Mouse (Mus musculus) neural tube, embryonic 13.5 days (tissue): ENCODE results near the gene Gas8. TPM values are rescaled to one million over a fixed set of nuclear protein-coding genes. Genes with fewer than 3 reads are reported as not detected.
A peak's percentile ranks its signal among the peaks of the same experiment; 100 is the strongest.

Experiments
- ATAC-seq: fragments of 200-750 bp; cut with Nextera tagmentation; 2 replicates; pipeline ENCODE4 v1.8.0; 2017; ENCODE audit warnings: low read depth, mild to moderate bottlenecking, moderate TSS enrichment, moderate library complexity
- H3K27ac ChIP-seq: fragments of 300-500 bp; sonication (generic); replicated peaks from 2 replicates; pipeline ENCODE4 v1.5.1; 2015; ENCODE audit warnings: moderate library complexity, mild to moderate bottlenecking, inconsistent platforms
- H3K27me3 ChIP-seq: fragments of 300-500 bp; sonication (generic); 2 replicates; pipeline ENCODE4 v1.6.1; 2015; ENCODE audit warnings: mild to moderate bottlenecking, inconsistent platforms
- H3K36me3 ChIP-seq: fragments of 300-500 bp; sonication (generic); 2 replicates; pipeline ENCODE4 v1.6.1; 2015; ENCODE audit warnings: mild to moderate bottlenecking, inconsistent platforms
- H3K4me1 ChIP-seq: fragments of 300-500 bp; sonication (generic); replicated peaks from 2 replicates; pipeline ENCODE4 v1.6.1; 2015; ENCODE audit warnings: inconsistent platforms
- H3K4me2 ChIP-seq: fragments of 300-500 bp; sonication (generic); 2 replicates; pipeline ENCODE4 v1.6.1; 2015; ENCODE audit warnings: inconsistent platforms, mild to moderate bottlenecking, moderate library complexity
- H3K4me3 ChIP-seq: fragments of 300-500 bp; sonication (generic); 2 replicates; pipeline ENCODE4 v1.5.1; 2015; ENCODE audit warnings: mild to moderate bottlenecking, inconsistent platforms
- H3K9ac ChIP-seq: fragments of 300-500 bp; sonication (generic); 2 replicates; pipeline ENCODE4 v1.6.1; 2015; ENCODE audit warnings: moderate library complexity, mild to moderate bottlenecking, inconsistent platforms
- H3K9me3 ChIP-seq: fragments of 300-500 bp; sonication (generic); 2 replicates; pipeline ENCODE4 v1.6.1; 2016; ENCODE audit warnings: inconsistent platforms
- WGBS: fragments of 180-500 bp; shearing (Covaris S2); methylation state at CpG from one replicate; pipeline ENCODE4 v1.1.7; 2015; 5-methylcytosine and 5-hydroxymethylcytosine counted together
- polyA plus RNA-seq: library from polyadenylated mRNA; unstranded; fragments of >200 nt; fragmentation: Nextera tagmentation; extraction: Ambion mirVana; gene quantifications from 2 replicates; pipeline ENCODE4 v1.2.1, GENCODE M21; 2015

The Gas8 gene
- polyA plus RNA-seq, 1 experiment from 2014 or later = 45.8 TPM

GRCm38 (mm10) chr8:123499556-123499955 lies 19.1 kb upstream of the Gas8 start:
- WGBS = 94% methylated on average over 11 of the region's 11 CpGs
- Histone ChIP-seq H3K9ac (no peak overlapping the region), H3K36me3 (peaks cover 95% of the 10 kb centered on the region), H3K9me3 (no peaks in the 10 kb centered on the region), H3K4me3 (no peak overlapping the region), H3K4me1 (no peaks in the 10 kb centered on the region), H3K27me3 (no peaks in the 10 kb centered on the region), H3K27ac (no peak overlapping the region), H3K4me2 (no peak overlapping the region)
- no peak for ATAC-seq

GRCm38 (mm10) chr8:123502192-123502591 lies 16.4 kb upstream of the Gas8 start:
- Histone ChIP-seq H3K27me3 (no peaks in the 10 kb centered on the region), H3K4me2 (no peak overlapping the region), H3K4me1 (no peaks in the 10 kb centered on the region), H3K4me3 (no peak overlapping the region), H3K9me3 (no peaks in the 10 kb centered on the region), H3K27ac (no peak overlapping the region), H3K9ac (no peak overlapping the region), H3K36me3 (peaks cover 95% of the 10 kb centered on the region)
- ATAC-seq = no peak
- WGBS = 93% methylated on average over 5 of the region's 5 CpGs

- Histone ChIP-seq H3K27ac (no peak overlapping the region), H3K27me3 (no peaks in the 10 kb centered on the region), H3K4me1 (no peaks in the 10 kb centered on the region), H3K4me2 (no peak overlapping the region), H3K4me3 (no peak overlapping the region), H3K36me3 (peaks cover 100% of the 10 kb centered on the region), H3K9ac (no peak overlapping the region), H3K9me3 (no peaks in the 10 kb centered on the region)
- ATAC-seq = 0 out of 2 replicates have a peak, but pooled peaks have one; percentile 7
- WGBS = 98% methylated on average over 6 of the region's 6 CpGs
Measured at GRCm38 (mm10) chr8:123503801-123504467, 14.7 kb upstream of the Gas8 start.

- ATAC-seq = no peak
- H3K9me3 ChIP-seq = no peaks in the 10 kb centered on the region
- no peaks in the 10 kb centered on the region for H3K4me1 ChIP-seq
- no peak overlapping the region for H3K27ac ChIP-seq
- WGBS = 86% methylated on average over 9 of the region's 9 CpGs
- H3K36me3 ChIP-seq = peaks cover 100% of the 10 kb centered on the region
- H3K4me3 ChIP-seq = no peak overlapping the region
- no peak overlapping the region for H3K4me2 ChIP-seq
- no peak overlapping the region for H3K9ac ChIP-seq
- H3K27me3 ChIP-seq = no peaks in the 10 kb centered on the region
Measured at GRCm38 (mm10) chr8:123504591-123505195, 13.9 kb upstream of the Gas8 start.

GRCm38 (mm10) chr8:123505267-123505666 lies 13.4 kb upstream of the Gas8 start:
- Histone ChIP-seq H3K9me3 (no peaks in the 10 kb centered on the region), H3K4me1 (no peaks in the 10 kb centered on the region), H3K9ac (no peak overlapping the region), H3K27ac (no peak overlapping the region), H3K4me2 (no peak overlapping the region), H3K27me3 (no peaks in the 10 kb centered on the region), H3K36me3 (peaks cover 100% of the 10 kb centered on the region), H3K4me3 (no peak overlapping the region)
- 76% methylated on average over 4 of the region's 4 CpGs for WGBS
- ATAC-seq = no peak

- Histone ChIP-seq H3K4me3 (no peak overlapping the region), H3K4me2 (no peak overlapping the region), H3K36me3 (peaks cover 99% of the 10 kb centered on the region), H3K9me3 (no peaks in the 10 kb centered on the region), H3K9ac (no peak overlapping the region), H3K4me1 (no peaks in the 10 kb centered on the region), H3K27ac (no peak overlapping the region), H3K27me3 (no peaks in the 10 kb centered on the region)
- 73% methylated on average over 9 of the region's 9 CpGs for WGBS
- no peak for ATAC-seq
Measured at GRCm38 (mm10) chr8:123505695-123506094, 12.9 kb upstream of the Gas8 start.

- ATAC-seq = no peak
Measured at GRCm38 (mm10) chr8:123507153-123507552, 11.5 kb upstream of the Gas8 start.

GRCm38 (mm10) chr8:123510819-123511218 lies 7.8 kb upstream of the Gas8 start:
- H3K27ac ChIP-seq = no peak overlapping the region
- no peaks in the 10 kb centered on the region; the same call in 1 of the 2 replicates for H3K27me3 ChIP-seq
- H3K4me2 ChIP-seq = no peak overlapping the region
- peaks cover 26% of the 10 kb centered on the region for H3K4me1 ChIP-seq
- H3K4me3 ChIP-seq = no peak overlapping the region
- 77% methylated on average over 5 of the region's 5 CpGs for WGBS
- no peak for ATAC-seq
- H3K9me3 ChIP-seq = no peaks in the 10 kb centered on the region
- peaks cover 57% of the 10 kb centered on the region for H3K36me3 ChIP-seq
- H3K9ac ChIP-seq = no peak overlapping the region

More at GRCm38 (mm10) chr8:123507153-123507552, 11.5 kb upstream of the Gas8 start:
- H3K9me3 ChIP-seq = no peaks in the 10 kb centered on the region
- H3K9ac ChIP-seq = no peak overlapping the region
- WGBS = 91% methylated on average over 5 of the region's 5 CpGs
- no peaks in the 10 kb centered on the region for H3K27me3 ChIP-seq
- H3K4me3 ChIP-seq = no peak overlapping the region
- no peaks in the 10 kb centered on the region for H3K4me1 ChIP-seq
- H3K36me3 ChIP-seq = peaks cover 94% of the 10 kb centered on the region
- H3K27ac ChIP-seq = no peak overlapping the region
- H3K4me2 ChIP-seq = no peak overlapping the region

- no peaks in the 10 kb centered on the region for H3K9me3 ChIP-seq
- peak overlapping the region; percentile 70 for H3K4me2 ChIP-seq
- no peak for ATAC-seq
- WGBS = 2% methylated on average over 9 of the region's 9 CpGs
- peaks cover 24% of the 10 kb centered on the region for H3K36me3 ChIP-seq
- H3K9ac ChIP-seq = peak overlapping the region; percentile 96
- H3K27me3 ChIP-seq = peaks cover 6% of the 10 kb centered on the region; the same call in 1 of the 2 replicates
- H3K27ac ChIP-seq = peak overlapping the region; percentile 96
- H3K4me3 ChIP-seq = peak overlapping the region; percentile 85
- peaks cover 38% of the 10 kb centered on the region for H3K4me1 ChIP-seq
Measured at GRCm38 (mm10) chr8:123514136-123514535, 4.5 kb upstream of the Gas8 start.

GRCm38 (mm10) chr8:123514781-123515539 lies 3.7 kb upstream of the Gas8 start, which contains the start of gene Dbndd1:
Gene Dbndd1 (minus strand): TSS chr8:123515463.
- Histone ChIP-seq H3K4me2 (peak within 1 kb of the TSS; percentile 70), H3K4me3 (peak within 1 kb of the TSS; percentile 85), H3K27me3 (peaks cover 6% of the 10 kb centered on the region; the same call in 1 of the 2 replicates), H3K9ac (peak within 1 kb of the TSS; percentile 96), H3K36me3 (peaks cover 16% of the 10 kb centered on the region), H3K4me1 (peaks cover 47% of the 10 kb centered on the region), H3K9me3 (no peaks in the 10 kb centered on the region), H3K27ac (peak within 1 kb of the TSS; percentile 96)
- peak; percentile 68 for ATAC-seq
- under 1% methylated on average over 57 of the region's 63 CpGs for WGBS

- H3K9me3 ChIP-seq = no peaks in the 10 kb centered on the region
- 1% methylated on average over 10 of the region's 11 CpGs for WGBS
- peaks cover 11% of the 10 kb centered on the region for H3K36me3 ChIP-seq
- peaks cover 6% of the 10 kb centered on the region; the same call in 1 of the 2 replicates for H3K27me3 ChIP-seq
- H3K4me3 ChIP-seq = peak overlapping the region; percentile 85
- H3K9ac ChIP-seq = peak overlapping the region; percentile 96
- no peak for ATAC-seq
- peak overlapping the region; percentile 70 for H3K4me2 ChIP-seq
- peaks cover 52% of the 10 kb centered on the region for H3K4me1 ChIP-seq
- peak overlapping the region; percentile 65 for H3K27ac ChIP-seq
Measured at GRCm38 (mm10) chr8:123515540-123515897, 3.1 kb upstream of the Gas8 start.

GRCm38 (mm10) chr8:123516596-123516995 lies 2.0 kb upstream of the Gas8 start:
- Histone ChIP-seq H3K9me3 (no peaks in the 10 kb centered on the region), H3K9ac (no peak overlapping the region), H3K4me1 (peaks cover 55% of the 10 kb centered on the region), H3K4me3 (no peak overlapping the region), H3K4me2 (no peak overlapping the region), H3K27ac (no peak overlapping the region), H3K27me3 (peaks cover 6% of the 10 kb centered on the region; the same call in 1 of the 2 replicates), H3K36me3 (peaks cover 6% of the 10 kb centered on the region)
- 37% methylated on average over 2 of the region's 2 CpGs for WGBS
- ATAC-seq = no peak
